Mouse (Mus musculus): ENCODE data around the gene Pick1. TPM values are rescaled to one million over a fixed set of nuclear protein-coding genes. Genes with fewer than 3 reads are reported as not detected.

Pick1 gene
- polyA plus RNA-seq, 1 experiment from 2014 or later, result 47.8 TPM

DNA sequence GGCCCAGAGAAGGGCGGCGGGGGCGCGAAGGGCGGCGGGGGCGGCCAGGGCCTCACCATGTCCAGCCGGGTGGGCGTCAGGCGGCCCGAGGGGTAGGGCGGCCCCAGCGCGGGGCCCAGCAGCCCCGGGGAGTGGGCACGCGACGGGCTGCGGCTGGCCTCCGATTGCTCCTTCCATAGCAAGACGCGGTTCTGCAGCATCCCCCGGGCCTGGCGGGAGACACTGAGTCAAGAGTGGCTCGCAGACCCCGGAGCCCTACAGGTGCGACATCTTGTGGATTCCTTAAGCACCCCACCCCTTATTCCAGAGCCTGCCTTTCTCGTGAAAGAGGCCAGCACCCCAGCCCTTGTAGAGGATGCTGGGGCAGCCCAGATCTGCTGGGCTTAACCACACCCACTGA, 32.8 kb downstream of the Pick1 start:
- WGBS, result under 1% methylated on average over 28 of the region's 28 CpGs
- peak; percentile 37 for DNase-seq (ENCODE audit: low spot score)
- peaks cover 80% of the 10 kb centered on the region for H3K27me3 ChIP-seq (ENCODE audit: insufficient read depth, poor library complexity, severe bottlenecking)
- H3K36me3 ChIP-seq, result no peaks in the 10 kb centered on the region
- H3K4me3 ChIP-seq, result peak overlapping the region; percentile 82
- H3K9me3 ChIP-seq, result no peaks in the 10 kb centered on the region
- peaks cover 30% of the 10 kb centered on the region for H3K4me1 ChIP-seq (replicated peaks)
- H3K27ac ChIP-seq, result peak overlapping the region; percentile 85

DNA sequence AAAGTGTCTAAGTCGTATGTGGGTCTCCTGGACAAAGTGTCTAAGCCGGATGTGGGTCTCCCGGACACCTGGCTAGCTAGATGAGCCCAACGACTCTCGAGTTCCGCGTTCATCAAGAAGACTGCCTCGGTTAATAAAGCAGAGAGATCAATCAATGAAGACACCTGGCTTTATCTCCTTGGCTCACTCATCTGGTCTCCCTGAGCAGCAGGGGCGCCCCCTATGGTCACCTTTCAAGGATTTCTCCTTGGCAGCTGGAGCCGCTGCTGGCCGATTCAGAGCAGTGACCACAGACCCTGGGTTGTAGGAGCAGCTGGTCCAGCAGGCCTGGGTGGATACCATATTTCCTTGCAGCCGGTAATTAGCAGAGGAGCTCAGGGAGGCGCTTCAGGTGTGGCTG, 33.4 kb downstream of the Pick1 start:
- Histone ChIP-seq H3K4me3 (peak overlapping the region; percentile 82), H3K9me3 (no peaks in the 10 kb centered on the region), H3K36me3 (no peaks in the 10 kb centered on the region), H3K4me1 (replicated peaks) (peaks cover 30% of the 10 kb centered on the region), H3K27me3 (ENCODE audit: insufficient read depth, poor library complexity, severe bottlenecking) (peaks cover 85% of the 10 kb centered on the region), H3K27ac (no peak overlapping the region)
- peak; percentile 66 for DNase-seq (ENCODE audit: low spot score)
- 19% methylated on average over 13 of the region's 13 CpGs for WGBS

DNA sequence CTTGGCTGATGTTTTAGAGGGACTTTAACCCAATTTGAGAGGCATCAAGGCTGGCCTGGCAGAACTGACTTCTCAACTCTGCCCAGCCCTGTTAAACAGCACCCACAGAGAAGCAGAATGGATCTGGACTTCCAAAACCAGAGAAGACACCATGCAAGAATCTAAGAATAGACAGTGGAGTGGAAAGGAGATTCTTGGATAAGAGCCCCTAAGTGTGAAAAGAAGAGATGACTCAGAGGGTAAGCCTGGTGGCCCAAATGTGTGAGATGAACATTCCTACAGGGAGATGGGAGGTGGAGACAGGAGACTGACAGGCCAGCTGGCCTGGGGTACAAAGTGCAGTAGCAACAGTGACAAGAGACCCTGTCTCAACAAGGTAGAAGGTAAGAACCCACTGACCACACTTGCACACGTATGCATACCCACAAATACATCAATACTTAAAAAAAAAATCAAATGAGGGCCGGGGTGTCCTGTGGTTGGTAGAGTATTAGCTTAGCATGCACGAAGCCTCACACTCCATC, 33.9 kb downstream of the Pick1 start:
- H3K27me3 ChIP-seq (ENCODE audit: insufficient read depth, poor library complexity, severe bottlenecking), result peaks cover 87% of the 10 kb centered on the region
- DNase-seq (ENCODE audit: low spot score), result no peak

DNA sequence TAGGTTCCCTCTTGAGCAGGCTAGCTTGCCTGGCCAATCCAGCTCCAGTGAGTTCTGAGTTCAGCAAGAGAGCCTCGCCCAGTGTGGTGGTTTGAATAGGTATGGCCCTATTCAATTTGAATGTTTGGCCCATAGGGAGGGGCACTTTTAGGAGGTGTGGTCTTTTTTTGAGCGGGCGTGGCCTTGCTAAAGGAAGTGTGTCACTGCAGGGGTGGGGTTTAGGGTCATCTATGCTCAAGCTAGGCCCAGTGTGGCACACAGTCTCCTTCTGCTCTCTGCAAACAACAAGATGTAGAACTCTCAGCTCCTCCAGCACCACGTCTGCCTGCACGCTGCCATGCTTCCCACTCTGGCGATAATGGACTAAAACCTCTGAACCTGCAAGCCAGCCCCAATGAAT, 34.8 kb downstream of the Pick1 start:
- H3K27ac ChIP-seq, result no peak overlapping the region
- no peak for DNase-seq (ENCODE audit: low spot score)
- H3K9me3 ChIP-seq, result no peaks in the 10 kb centered on the region
- no peaks in the 10 kb centered on the region for H3K36me3 ChIP-seq
- peaks cover 82% of the 10 kb centered on the region for H3K27me3 ChIP-seq (ENCODE audit: insufficient read depth, poor library complexity, severe bottlenecking)
- peaks cover 28% of the 10 kb centered on the region for H3K4me1 ChIP-seq (replicated peaks)
- H3K4me3 ChIP-seq, result no peak overlapping the region
- WGBS, result 90% methylated on average over 6 of the region's 6 CpGs

More for the DNA sequence above, 33.9 kb downstream of the Pick1 start:
- no peaks in the 10 kb centered on the region for H3K9me3 ChIP-seq
- H3K4me1 ChIP-seq (replicated peaks), result peaks cover 30% of the 10 kb centered on the region
- H3K36me3 ChIP-seq, result no peaks in the 10 kb centered on the region
- no peak overlapping the region for H3K4me3 ChIP-seq
- no peak overlapping the region for H3K27ac ChIP-seq
- 89% methylated on average over 3 of the region's 3 CpGs for WGBS

DNA sequence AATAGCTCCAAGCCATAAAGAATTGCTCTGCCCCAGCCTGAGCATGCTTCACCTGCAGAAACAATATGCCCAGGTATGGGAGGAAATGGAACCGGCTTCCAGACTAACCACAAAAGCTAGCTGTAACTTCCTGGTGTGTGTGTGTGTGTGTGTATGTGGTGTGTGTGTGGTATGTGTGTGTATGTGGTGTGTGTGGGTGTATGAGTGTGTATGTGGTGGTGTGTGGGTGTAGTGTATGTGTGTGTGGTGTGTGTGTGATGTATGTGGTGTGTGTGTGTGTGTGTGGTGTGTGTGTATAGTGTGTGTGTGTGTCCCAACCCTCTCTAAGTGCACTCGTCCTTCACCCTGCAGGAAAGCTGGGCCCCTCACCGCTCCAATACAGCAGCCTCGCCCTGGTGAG, 36.4 kb downstream of the Pick1 start:
- DNase-seq (ENCODE audit: low spot score), result no peak

DNA sequence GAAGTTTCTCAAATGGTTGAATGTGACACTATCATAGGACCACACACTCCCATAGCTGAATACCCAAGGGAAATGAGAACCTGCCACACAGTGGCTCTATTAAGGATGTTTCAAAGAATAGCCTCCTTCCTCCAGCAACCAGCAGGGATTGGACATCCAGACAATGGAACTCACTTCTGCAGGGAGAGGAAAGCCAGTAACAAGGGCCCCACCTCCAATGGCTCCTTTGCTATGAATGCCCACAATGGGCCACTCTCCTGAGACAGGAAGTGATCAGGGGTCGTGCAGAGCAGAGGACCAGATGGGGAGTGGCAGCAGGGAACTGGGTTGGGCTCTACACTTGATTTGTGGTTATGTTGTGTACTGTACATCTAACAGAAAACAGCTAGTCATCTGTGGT, 39.5 kb downstream of the Pick1 start:
- no peak overlapping the region for H3K27ac ChIP-seq
- H3K4me1 ChIP-seq (replicated peaks), result peaks cover 25% of the 10 kb centered on the region
- H3K36me3 ChIP-seq, result no peaks in the 10 kb centered on the region
- 33% methylated on average over 1 of the region's 1 CpGs for WGBS
- no peak for DNase-seq (ENCODE audit: low spot score)
- H3K9me3 ChIP-seq, result no peaks in the 10 kb centered on the region
- H3K4me3 ChIP-seq, result no peak overlapping the region
- peaks cover 67% of the 10 kb centered on the region for H3K27me3 ChIP-seq (ENCODE audit: insufficient read depth, poor library complexity, severe bottlenecking)

More for the DNA sequence above, 36.4 kb downstream of the Pick1 start:
- Histone ChIP-seq H3K27ac (no peak overlapping the region), H3K27me3 (ENCODE audit: insufficient read depth, poor library complexity, severe bottlenecking) (peaks cover 74% of the 10 kb centered on the region), H3K4me1 (replicated peaks) (peaks cover 30% of the 10 kb centered on the region), H3K36me3 (no peaks in the 10 kb centered on the region), H3K9me3 (no peaks in the 10 kb centered on the region), H3K4me3 (no peak overlapping the region)
- 70% methylated on average over 4 of the region's 4 CpGs for WGBS

DNA sequence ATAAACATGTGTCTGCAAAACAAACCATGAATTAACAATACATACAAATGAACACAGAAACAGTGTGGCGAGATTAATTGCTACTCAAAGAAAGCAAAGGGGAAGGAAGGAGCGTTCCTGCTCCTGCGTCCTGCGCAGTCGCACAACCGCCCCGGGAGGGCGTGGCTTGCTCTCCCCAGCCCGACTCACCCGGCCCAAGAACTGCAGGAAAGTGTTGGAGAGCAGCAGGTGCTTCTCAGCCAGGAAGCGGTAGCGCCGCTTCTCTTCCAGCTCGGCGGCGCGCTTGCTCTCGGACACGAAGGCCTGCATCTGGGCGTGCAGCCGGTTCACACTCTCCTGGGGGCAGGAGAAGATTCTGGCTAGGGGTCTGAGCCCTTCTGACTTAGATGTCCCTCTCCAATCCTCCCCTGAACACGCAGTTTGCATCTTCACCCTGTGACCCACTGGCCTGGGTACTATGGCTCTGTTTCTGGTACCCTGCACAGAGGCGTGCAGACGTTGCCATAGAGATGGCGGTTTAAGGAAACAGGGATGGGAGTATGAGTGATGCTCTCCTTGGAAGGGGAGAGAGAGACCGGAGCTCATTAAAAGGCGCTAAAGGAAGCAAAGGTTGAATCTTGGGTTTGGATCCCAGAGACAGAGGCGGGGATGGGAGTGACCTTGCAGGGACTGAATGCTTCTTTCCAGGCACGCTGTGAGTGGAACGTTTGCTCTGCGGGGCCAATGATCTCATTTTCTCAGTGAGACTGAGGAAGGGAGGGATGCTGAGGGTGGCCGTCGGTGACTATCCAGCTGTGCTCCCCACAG, 41.5 kb downstream of the Pick1 start:
- Histone ChIP-seq H3K27ac (peak overlapping the region; percentile 81), H3K27me3 (ENCODE audit: insufficient read depth, poor library complexity, severe bottlenecking) (peaks cover 53% of the 10 kb centered on the region)

DNA sequence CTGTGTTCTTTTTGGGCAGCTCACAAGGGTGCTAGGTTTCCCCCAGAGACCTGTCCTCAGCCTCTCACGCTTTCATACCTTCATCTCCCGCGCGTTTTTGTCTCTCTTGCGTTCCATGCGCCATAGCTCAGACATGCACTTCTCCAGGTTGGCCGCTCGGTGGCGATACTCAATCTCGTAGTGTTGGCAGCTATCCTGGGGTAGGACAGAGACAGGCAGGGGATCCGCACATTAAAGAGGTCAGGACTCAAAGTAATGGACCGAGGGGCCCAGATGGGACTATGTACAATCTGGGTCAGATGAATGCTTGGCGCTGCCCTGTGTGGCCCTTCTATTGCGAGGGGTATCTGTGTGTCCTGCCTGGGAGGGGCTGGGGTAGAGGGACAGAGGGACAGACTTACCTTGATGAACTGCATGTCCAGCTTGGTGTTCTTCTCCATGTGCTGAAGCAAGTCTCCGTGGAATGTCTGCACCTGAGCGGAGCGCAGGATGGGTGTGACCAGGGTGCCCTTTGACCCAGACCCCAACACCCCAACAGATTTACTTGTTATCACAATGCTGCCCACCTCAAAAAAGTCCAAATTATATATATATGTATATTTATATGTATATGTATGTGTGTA, 42.3 kb downstream of the Pick1 start:
- H3K27me3 ChIP-seq (ENCODE audit: insufficient read depth, poor library complexity, severe bottlenecking), result peaks cover 48% of the 10 kb centered on the region
- no peaks in the 10 kb centered on the region for H3K36me3 ChIP-seq
- WGBS, result 13% methylated on average over 17 of the region's 17 CpGs
- 0 out of 2 replicates have a peak, but pooled peaks cover under 1% of the 10 kb centered on the region for H3K9me3 ChIP-seq
- peak overlapping the region; percentile 58 for H3K4me3 ChIP-seq
- H3K4me1 ChIP-seq (replicated peaks), result peaks cover 25% of the 10 kb centered on the region
- peak overlapping the region; percentile 81 for H3K27ac ChIP-seq
- peak; percentile 69 for DNase-seq (ENCODE audit: low spot score)

More for the DNA sequence above, 41.5 kb downstream of the Pick1 start:
- Histone ChIP-seq H3K4me3 (peak overlapping the region; percentile 58), H3K36me3 (no peaks in the 10 kb centered on the region), H3K4me1 (replicated peaks) (peaks cover 25% of the 10 kb centered on the region), H3K9me3 (no peaks in the 10 kb centered on the region)
- WGBS, result under 1% methylated on average over 33 of the region's 33 CpGs
- peak; percentile 72 for DNase-seq (ENCODE audit: low spot score)

DNA sequence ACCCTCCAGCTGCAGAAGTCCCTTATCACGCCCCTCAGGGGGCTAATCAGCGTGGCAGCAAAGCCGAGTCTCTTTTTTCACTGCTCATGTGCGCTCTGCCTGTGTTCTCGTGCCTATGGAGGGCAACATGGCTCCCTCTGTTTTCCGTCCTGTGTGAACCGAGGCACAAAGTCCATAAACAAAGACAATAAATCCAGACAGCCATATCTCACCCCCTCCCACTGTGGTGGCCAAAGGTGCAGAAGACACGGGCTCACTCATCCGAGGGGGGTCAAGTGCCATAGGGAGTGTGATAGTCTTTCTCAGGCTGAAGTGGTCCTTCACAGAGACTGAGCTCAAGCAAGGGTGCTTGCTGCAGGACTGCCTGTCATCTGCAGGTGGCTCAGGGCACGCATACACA, 44.0 kb downstream of the Pick1 start:
- Histone ChIP-seq H3K9me3 (peaks cover 7% of the 10 kb centered on the region; the same call in 1 of the 2 replicates), H3K4me3 (no peak overlapping the region), H3K36me3 (no peaks in the 10 kb centered on the region), H3K4me1 (replicated peaks) (peaks cover 25% of the 10 kb centered on the region), H3K27ac (no peak overlapping the region), H3K27me3 (ENCODE audit: insufficient read depth, poor library complexity, severe bottlenecking) (peaks cover 39% of the 10 kb centered on the region)
- no peak for DNase-seq (ENCODE audit: low spot score)
- WGBS, result 55% methylated on average over 10 of the region's 10 CpGs

DNA sequence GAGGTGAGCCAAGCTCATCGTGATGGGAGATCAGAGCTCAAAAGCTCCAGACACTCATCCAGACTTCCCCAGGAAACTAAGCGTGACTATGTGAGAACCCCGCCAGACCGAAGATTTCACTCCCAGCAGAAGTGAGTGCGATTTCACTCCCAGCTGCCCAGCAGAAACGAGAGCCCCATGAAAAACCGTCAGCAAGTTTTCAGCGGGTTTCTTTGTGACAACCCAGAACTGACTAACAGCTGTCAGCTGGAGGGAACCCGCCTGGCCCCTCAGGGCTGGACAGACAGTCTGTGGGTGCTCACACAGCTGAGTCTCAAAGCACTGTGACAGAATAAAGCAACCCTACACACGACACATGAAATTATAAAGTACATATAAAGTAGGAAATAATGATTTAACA, 48.8 kb downstream of the Pick1 start:
- Histone ChIP-seq H3K27me3 (ENCODE audit: insufficient read depth, poor library complexity, severe bottlenecking) (peaks cover 12% of the 10 kb centered on the region), H3K4me1 (replicated peaks) (peaks cover 11% of the 10 kb centered on the region), H3K9me3 (peaks cover 7% of the 10 kb centered on the region; the same call in 1 of the 2 replicates), H3K4me3 (no peak overlapping the region), H3K36me3 (no peaks in the 10 kb centered on the region), H3K27ac (no peak overlapping the region)
- 69% methylated on average over 10 of the region's 10 CpGs for WGBS
- no peak for DNase-seq (ENCODE audit: low spot score)

DNA sequence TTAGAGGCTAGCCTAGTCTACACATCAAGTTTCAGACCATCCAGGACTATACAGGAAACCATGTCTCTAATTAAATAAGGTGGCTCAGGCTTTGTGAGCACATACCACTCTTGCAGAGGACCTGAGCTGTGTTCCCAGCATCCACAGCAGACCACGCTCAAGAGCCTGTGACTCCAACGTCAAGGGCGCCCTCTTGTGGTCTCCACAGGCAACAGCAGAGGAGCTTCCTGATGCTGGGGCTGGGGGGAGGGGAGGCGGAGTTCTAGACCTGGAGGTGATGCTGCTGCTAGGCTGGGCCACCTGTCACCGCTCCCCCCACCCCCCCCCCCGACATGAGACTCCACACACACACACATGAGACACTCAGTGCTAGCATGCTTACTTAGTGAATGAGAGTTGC, 51.2 kb downstream of the Pick1 start:
- Histone ChIP-seq H3K27me3 (ENCODE audit: insufficient read depth, poor library complexity, severe bottlenecking) (no peaks in the 10 kb centered on the region), H3K36me3 (no peaks in the 10 kb centered on the region), H3K9me3 (peaks cover 7% of the 10 kb centered on the region; the same call in 1 of the 2 replicates), H3K4me1 (replicated peaks) (peaks cover 9% of the 10 kb centered on the region), H3K27ac (no peak overlapping the region), H3K4me3 (no peak overlapping the region)
- 23% methylated on average over 6 of the region's 6 CpGs for WGBS
- DNase-seq (ENCODE audit: low spot score), result peak; percentile 24

DNA sequence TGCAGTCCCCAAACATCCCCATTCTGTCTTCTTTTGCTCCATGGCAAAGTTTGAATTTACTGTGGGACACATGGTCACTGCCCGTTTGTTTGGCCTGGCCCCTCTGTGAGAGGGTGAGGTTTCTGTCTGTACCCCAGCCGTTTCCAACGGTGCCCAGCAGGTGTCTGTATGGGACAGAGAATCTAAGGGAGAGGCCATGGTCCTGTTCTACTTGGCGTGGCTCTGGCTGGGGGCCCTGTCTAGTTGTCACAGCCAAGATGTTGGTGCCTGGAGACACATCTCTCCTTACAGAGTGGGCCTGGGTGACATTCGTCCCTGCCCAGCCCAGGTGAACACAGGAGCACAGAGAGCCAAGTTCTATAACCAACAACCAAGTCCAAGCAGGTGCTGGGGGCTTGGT, 51.9 kb downstream of the Pick1 start:
- Histone ChIP-seq H3K27ac (peak overlapping the region; percentile 2; the same call in 1 of the 2 replicates), H3K27me3 (ENCODE audit: insufficient read depth, poor library complexity, severe bottlenecking) (no peaks in the 10 kb centered on the region), H3K4me1 (replicated peaks) (peaks cover 15% of the 10 kb centered on the region), H3K9me3 (peaks cover 7% of the 10 kb centered on the region; the same call in 1 of the 2 replicates), H3K36me3 (peaks cover under 1% of the 10 kb centered on the region; the same call in 1 of the 2 replicates), H3K4me3 (no peak overlapping the region)
- DNase-seq (ENCODE audit: low spot score), result no peak
- 72% methylated on average over 5 of the region's 5 CpGs for WGBS

DNA sequence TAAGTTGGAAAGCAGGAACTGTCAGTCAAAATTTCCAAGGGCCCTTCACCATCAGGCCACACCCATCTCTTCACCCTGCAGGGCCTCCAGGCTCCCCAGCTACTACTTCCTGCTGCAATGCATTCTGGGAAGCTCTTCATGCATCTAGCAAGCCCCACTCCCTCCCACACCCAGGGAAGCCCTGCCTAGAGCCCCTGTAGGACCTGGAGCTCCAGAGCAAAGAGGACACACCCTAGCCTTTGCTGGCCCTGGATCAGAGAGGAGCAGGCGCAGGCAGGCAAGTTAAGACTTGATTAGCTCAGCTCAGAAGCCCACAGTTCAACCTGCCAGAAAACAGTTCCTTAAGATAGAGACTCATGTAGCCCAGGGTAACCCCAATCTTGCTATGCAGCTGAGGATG, 52.4 kb downstream of the Pick1 start:
- H3K9me3 ChIP-seq, result peaks cover 5% of the 10 kb centered on the region; the same call in 1 of the 2 replicates
- H3K4me3 ChIP-seq, result no peak overlapping the region
- H3K36me3 ChIP-seq, result peaks cover 6% of the 10 kb centered on the region
- H3K4me1 ChIP-seq (replicated peaks), result peaks cover 15% of the 10 kb centered on the region
- peak overlapping the region; percentile 40 for H3K27ac ChIP-seq
- no peak for DNase-seq (ENCODE audit: low spot score)
- no peaks in the 10 kb centered on the region for H3K27me3 ChIP-seq (ENCODE audit: insufficient read depth, poor library complexity, severe bottlenecking)
- 89% methylated on average over 1 of the region's 1 CpGs for WGBS

All from hindbrain, embryonic 10.5 days (tissue).